Mouse (Mus musculus): ENCODE results near the gene Zfp747.
"Not testable (repeated sequence)": the region's sequence is repeated elsewhere in the genome, so short reads cannot be mapped to it uniquely, and the experiment has no call there.

The Zfp747 gene

DNA sequence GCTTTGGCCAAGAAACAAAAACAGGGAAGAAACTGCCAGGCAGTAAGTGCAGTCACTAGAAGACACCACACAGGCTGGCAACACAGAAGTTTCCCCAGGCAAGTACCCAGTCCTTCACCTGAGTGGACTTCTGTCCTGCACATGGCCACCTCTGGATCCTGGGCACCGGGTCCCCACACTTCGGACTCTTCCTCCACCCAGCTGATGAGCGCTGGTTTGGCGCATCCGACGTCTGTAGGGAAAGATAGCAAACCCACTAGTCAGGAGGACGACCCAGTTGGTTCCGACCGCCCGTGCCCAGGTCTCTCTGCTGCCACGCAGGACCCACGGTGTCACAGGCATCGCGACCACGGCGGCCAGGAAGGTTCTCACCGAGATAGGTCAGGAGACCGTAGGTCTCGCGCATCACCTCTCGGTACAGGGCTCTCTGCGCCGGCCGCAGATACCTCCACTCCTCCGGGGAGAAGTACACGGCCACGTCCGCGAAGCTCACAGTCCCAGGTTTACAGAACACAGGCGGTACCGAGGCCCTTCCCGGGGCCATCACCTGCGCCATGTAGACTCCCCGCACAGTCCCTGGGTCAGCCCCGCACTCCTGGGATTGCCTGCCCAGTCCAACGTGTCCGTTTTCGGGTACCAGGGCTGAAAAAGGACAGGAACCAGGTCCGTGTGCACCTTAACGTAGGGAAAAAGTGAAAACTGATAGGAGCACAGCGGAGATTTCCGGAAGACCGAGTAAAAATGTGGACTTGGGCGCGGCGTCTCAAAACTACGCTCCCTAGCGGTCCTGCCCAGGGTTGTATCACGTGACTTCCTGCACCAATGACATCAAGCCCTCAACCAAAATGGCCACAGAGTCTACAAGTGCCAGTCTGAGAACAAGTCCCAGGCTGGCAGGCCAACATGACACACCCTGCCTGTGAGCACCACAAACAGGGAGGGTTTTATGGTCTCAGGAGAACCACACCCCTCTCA, at the start of gene Zfp747:
Zfp747 (minus strand) TSS at position 780 of the 975 bp plus-strand sequence.
- peak; percentile 91 for DNase-seq (ENCODE audit: low read depth, low spot score)

DNA sequence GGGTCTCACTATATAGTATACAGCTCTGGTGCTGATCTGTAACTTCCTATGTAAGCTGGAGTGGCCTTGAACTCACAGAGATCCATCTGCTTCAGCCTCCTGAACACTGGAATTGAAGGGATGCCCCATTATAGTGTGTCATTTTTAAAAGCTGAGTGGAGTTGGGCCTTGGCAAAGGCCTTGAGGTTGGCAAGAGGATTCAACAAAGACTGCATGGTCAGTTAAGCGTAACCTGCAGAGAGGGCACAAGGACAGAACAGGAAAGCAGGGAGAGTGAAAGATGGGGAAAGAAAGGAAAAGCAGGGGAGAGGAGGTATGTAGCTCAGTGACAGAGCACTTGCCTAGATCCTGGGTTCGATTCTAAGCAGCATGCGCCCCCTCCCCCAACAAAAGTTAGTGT, 49.4 kb upstream of the Zfp747 start:
- DNase-seq (ENCODE audit: low read depth, low spot score) = no peak

DNA sequence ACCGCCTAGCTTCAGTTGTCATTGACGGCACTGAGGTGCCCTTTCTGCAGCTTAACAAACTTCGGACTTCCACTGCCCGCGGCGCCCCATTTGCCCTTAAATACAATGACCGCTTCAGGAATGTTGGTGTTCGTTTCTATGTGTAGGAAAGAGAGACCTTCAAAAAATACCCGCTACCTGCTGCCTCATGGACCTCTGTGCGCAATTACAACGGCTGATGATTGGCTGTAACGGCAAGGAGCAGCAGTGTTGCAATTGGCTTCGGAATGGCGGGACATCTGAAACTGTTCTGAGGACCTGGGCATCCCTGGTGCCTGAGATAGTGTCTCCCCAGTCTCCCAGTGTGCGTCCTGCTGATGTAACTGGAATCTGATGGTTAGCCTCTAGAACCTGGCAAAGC, 46.4 kb upstream of the Zfp747 start:
- no peak for DNase-seq (ENCODE audit: low read depth, low spot score)

DNA sequence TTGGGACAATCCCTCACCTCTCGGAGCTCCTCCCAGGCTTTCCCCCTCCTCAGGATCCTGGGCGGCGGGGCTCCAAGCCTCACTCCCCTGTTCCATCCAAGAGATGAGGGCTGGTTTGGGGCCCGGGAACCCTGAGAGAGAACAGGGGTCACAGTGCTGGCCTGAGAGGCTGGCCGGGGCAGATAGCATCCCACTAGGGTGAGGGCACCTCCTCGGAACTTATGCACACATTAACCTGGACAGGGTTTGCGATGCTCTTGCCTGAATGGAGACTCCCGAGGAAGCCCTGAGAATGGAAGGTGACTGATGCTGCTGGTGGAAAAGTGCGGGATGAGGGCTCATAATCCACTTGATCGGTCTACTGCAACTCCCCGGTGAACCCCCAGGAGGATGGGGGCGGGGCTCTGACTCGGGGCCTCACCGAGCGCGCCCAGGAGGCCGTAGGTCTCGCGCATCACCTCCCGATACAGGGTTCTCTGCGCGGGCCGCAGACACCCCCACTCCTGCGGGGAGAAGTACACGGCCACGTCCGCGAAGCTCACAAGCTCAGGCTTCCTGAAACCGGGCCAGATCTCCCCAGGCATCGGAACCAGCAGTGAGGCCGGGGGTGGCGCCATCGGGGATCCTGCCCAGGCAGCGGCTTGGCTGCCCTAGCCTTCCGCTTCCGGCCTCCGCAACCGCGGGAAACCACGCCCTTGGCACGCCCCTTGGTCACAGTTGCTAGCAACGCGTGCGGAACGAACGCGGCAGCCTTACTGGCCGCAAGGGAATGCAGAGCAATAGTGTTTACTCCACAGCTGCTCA, 45.7 kb upstream of the Zfp747 start, which contains the start of gene Zfp688:
Zfp688 (minus strand) TSS at position 681 of the 804 bp plus-strand sequence.
- peak; percentile 67 for DNase-seq (ENCODE audit: low read depth, low spot score)

DNA sequence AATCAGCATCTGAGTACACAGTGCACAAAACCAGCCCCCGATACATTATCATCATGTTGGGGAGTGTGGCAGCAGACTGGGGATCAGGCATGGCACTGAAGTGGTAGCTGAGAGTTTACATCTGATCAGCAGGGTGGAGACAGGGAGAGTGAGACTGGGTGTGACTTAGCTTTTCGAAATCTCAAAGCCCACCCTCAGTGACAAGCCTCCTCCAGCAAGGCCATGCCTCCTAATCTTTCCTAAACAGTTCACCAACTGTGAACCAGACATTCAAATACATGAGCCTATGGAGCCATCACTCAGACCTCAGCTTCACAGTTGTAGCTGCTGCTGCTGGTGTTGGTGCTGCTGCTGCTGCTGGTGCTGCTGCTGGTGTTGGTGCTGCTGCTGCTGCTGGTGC, 35.6 kb upstream of the Zfp747 start:
- DNase-seq (ENCODE audit: low read depth, low spot score) = no peak

DNA sequence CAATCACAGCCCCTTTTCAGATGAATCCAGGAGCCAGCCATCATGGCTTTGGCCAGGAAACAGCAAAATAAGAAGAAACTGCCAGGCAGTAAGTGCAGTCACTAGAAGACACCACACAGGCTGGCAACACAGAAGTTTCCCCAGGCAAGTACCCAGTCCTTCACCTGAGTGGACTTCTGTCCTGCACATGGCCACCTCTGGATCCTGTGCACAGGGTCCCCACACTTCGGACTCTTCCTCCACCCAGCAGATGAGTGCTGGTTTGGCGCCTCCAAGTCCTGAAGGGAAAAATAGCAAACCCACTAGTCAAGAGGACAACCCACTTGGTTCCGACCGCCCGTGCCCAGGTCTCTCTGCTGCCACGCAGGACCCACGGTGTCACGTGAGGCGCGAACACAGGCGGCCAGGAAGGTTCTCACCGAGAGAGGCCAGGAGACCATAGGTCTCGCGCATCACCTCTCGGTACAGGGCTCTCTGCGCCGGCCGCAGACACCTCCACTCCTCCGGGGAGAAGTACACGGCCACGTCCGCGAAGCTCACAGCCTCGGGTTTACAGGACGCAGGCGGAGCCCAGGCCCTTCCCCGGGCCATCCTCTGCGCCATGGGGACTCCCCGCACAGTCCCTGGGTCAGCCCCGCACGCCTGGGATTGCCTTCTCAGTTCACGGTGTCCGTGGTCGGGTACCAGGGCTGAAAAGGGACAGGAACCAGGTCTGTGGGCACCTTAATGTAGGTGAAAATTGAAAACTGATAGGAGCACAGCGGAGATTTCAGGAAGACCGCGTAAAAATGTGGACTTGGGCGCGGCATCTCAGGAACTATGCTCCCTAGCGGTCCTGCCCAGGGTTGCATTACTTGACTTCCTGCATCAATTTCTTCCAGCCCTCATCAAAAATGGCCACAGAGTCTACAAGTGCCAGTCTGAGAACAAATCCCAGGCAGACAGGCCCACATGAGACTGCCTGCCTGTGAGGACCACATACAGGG, 30.4 kb upstream of the Zfp747 start, which contains the start of gene Zfp764:
Zfp764 (minus strand) TSS at position 821 of the 986 bp plus-strand sequence.
- DNase-seq (ENCODE audit: low read depth, low spot score) = peak; percentile 69

DNA sequence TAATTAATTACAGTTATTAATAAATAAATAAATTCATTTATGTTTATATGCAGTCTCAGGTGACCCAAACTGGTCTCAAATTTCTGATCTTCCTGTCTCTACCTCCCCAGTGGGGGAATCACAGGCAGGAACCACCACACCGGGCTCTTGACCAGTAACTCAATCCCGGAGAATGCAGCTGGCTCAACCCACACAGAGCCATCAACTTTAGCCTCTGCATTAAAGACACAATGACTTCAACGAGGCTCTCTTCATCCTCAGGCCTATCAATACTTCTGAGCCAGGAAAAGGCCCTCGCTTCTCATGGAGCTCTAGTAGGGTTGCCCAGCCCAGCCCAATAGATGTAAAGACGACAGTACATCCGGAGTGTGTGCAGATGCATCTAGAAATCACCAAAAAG, 28.3 kb upstream of the Zfp747 start:
- DNase-seq (ENCODE audit: low read depth, low spot score) = not testable (repeated sequence)

DNA sequence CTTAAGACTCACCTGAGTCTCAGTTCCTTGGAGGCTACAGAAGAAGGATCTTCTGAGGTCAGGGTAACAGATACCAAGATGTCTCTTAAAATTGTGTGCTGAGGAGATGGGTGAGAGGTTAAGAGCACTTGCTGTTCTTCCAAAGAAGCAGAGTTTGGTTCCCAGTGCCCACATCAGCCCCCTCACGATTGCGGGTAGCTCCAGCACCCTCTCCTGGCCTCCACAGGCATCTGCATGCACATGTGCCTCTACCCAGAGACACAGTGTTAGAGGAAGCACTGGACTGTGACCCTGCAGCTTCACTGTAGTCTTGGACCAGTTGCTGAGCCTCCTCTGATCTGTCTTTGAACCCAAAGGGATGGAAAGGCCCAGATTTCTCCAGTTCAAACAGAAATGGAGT, 27.1 kb upstream of the Zfp747 start:
- DNase-seq (ENCODE audit: low read depth, low spot score) = no peak

DNA sequence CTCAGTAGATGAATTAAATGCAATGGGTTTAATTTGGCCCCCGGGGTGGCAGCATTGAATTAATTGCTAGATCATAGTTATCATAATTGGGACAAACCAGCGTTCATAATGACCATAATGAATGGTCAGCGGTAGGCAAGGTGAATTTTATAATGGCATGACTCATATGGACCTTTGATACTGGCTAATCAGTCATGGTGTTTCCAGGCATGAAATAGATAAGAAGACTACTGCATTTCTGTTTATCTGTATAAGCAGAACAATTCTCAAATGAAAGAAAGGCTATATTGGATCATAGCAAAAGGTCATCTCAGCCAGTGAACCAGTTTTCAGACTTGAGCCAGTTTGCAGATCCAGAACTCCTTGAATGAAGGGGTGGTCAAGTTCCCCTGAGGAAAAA, 24.5 kb upstream of the Zfp747 start:
- DNase-seq (ENCODE audit: low read depth, low spot score) = no peak

DNA sequence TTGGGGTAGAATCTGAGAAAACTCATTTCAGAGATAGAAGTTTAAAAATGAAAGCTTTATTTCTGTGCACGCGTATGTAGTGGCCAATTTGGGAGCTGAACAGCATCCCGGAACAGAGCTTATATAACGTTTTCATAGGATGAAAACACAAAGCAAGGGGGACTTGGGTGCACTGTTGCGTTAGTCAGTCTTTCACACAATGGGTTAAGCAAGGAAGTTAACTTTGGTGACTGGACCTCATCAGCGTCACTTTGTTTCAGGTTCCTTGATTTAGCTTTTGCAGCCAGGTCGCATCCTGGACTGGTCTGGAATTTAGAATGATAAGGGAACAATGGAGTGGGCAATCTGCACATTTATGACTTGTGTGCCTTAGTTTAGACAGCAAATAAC, 18.1 kb upstream of the Zfp747 start:
- no peak for DNase-seq (ENCODE audit: low read depth, low spot score)

DNA sequence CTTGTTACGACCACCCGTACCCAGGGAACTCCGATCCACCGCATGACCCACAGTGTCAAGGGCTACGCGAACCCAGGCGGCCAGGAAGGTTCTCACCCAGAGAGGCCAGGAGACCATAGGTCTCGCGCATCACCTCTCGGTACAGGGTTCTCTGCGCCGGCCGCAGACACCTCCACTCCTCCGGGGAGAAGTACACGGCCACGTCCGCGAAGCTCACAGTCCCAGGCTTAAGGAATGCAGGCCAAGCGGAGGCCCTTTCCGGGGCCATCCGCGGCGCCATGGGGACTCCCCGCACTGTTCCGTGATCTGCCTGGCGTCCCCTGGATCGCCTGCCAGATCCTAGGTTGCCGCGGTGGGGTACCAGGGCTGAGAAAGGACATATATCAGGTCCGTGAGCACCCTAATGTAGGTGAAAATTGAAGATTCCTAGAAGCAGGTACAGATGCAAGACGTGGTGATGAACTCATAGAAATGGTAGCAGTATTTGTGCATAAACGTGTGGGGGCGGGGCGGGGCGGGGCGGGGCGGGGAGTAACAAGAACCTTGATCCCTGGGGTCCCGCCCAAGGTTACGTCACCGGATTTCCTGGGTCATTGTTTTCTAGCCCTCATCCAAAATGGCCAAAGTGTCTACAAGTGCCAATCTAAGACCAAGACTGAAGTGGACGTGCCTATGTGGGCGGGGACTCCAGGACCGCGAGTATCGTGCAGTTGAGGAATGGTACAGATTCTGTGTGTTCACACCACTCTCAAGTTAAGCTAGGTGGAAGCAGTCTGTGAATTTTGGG, 17.5 kb upstream of the Zfp747 start, which contains the start of gene E430018J23Rik:
E430018J23Rik (minus strand) TSS at position 473 of the 787 bp plus-strand sequence.
- peak; percentile 98 for DNase-seq (ENCODE audit: low read depth, low spot score)

DNA sequence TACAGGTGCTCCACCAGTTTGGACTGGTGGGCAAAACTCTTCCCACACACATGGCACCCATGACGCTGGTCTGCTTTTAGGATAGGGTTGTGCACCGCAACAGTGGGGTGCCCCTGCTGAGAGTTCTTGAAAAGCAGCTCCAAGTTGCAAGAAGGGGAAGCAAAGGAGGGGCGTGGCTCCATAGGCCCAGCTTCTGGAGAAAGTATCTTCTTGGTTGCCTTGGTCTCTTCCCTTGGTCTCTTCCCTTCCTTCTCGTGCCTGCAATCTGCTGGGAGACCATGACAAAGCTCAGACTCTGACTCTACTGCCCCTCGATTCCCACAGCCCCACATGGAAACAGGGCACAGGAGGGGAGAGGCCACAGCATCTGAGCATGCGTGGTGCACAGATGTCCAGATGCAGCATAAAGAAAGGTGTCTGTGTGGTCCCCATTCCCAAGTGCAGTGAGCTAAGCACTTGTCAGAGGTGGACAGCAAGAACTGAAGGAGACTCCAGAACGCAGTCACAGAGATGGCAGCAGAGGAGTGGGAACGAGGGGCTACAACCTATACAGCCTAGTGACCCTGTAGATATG, 16.5 kb upstream of the Zfp747 start:
- no peak for DNase-seq (ENCODE audit: low read depth, low spot score)

DNA sequence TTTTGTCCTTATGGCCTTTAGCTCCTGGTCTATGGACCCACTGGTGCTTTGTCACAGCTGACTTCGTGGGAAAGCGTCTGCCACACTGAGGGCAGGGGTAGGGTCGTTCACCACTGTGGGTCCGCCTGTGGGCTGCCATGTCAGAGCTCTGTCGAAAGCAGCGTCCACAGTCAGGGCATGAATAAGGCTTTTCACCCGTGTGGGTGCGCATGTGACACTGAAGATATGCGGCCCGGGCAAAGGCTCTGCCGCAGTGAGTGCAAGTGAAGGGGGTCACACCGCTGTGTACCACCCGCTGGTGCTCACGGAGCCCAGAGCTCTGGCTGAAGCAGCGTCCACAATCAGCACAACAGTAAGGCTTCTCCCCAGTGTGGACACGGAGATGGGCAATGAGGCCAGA, 15.7 kb upstream of the Zfp747 start:
- no peak for DNase-seq (ENCODE audit: low read depth, low spot score)

DNA sequence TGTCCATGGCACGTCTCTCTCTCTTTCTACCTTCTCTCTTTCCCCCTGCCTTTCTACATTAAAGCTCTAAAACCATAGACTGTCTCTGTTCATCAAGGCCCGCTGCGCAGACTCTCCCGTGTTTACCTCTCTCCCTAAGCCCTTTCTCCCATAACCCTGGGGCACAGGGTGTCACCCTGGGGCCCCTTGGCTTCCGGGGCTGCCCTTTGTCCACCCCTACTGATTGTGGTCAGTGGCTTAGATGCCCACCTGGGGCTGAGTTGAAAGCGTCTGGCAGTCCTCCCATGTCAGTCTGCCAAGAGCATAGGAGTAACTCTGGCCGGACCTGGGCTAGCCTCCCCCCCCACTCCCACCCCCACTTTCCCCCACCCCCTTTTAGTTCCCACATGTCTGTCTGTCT, 14.5 kb upstream of the Zfp747 start:
- no peak for DNase-seq (ENCODE audit: low read depth, low spot score)

DNA sequence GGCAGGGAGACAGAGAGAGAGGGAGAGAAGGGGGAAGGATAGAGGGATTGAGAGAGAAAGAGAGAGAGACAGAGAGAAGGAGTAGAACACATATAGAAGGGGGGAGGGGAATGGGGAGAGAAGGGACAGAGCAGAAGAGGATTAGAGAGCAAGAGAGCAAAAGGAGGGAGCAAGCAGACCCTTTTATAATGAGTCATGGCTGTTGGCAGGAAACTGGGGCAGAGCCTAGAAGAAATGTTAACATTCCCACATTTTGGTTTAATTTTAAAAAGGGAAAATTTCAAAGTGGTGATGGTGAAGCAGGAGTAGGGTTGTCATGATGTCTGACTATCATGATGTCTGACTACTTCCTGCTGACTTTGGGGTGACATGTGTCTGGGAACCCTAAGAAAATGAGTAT, 12.4 kb upstream of the Zfp747 start:
- DNase-seq (ENCODE audit: low read depth, low spot score) = not testable (repeated sequence)

DNA sequence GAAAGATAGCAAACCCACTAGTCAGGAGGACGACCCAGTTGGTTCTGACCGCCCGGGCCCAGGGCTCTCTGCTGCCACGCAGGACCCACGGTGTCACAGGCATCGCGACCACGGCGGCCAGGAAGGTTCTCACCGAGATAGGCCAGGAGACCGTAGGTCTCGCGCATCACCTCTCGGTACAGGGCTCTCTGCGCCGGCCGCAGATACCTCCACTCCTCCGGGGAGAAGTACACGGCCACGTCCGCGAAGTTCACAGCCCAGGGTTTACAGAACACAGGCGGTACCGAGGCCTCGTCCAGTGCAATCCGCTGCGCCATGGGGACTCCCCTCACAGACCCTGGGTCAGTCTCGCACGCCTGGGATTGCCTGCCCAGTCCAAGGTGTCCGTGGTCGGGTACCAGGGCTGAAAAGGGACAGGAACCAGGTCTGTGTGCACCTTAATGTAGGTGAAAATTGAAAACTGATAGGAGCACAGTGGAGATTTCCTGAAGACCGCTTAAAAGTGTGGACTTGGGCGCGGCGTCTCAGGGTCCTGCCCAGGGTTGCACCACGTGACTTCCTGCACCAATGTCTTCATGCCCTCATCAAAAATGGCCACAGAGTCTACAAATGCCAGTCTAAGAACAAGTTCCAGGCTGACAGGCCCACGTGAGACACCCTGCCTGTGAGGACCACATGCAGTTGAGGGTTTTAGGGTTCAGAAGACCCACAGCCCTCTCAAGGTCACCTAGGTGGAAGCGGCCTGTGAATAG, 11.0 kb upstream of the Zfp747 start, which contains the start of gene 9130019O22Rik:
9130019O22Rik (minus strand) TSS at position 526 of the 752 bp plus-strand sequence.
- DNase-seq (ENCODE audit: low read depth, low spot score) = peak; percentile 84

DNA sequence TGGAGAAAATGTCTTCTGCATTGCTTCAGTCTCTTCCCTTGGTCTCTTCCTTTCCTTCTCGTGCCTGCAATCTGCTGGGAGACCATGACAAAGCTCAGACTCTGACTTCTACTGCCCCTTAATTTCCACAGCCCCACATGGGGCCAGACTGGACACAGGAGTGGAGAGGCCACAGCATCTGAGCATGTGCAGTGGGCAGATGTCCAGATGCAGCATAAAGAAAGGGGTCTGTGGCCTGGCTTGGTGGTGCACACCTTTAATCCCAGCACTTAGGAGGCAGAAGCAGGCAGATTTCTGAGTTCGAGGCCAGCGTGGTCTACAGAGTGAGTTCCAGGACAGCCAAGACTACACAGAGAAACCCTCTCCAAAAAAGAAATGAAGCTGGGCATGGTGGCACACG, 9.7 kb upstream of the Zfp747 start:
- not testable (repeated sequence) for DNase-seq (ENCODE audit: low read depth, low spot score)

DNA sequence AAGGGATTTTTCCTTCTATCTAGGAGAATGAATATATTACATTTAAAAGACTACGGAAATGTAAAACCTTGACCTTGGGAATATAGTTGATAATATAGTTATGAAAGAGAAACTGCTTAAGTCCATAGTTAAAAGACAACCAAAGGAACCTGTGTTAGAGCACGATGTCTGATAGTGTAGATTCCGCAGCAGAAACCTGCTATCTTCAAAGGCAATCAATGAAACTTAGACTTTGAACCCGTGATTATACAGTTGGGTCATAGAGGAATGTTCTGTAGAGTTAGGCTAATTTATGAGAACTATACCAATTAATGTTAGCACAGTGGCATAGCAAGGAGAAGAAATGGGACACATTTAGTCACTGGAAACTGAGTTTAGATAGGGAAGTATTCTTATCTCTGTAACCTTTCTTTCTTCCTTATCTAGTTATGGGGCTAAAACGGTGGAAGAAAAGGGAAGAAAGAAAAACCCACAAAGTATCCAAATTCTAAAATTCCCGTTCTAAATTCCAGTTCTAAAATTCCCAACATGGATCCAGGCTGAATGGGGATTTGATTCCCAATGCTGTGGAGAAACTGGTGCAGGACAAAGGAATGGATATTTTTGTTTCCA, 2.6 kb upstream of the Zfp747 start:
- no peak for DNase-seq (ENCODE audit: low read depth, low spot score)

DNA sequence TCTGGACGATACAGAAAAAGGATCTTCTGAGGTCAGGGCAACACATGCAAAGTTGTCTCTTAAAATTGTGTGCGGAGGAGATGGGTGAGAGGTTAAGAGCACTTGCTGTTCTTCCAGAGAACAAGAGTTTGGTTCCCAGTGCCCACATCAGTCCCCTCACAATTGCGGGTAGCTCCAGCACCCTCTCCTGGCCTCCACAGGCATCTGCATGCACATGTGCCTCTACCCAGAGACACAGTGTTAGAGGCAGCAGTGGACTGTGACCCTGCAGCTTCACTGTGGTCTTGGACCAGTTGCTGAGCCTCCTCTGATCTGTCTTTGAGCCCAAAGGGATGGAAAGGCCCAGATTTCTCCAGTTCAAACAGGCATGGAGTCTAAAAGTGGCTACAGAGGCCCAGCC, 4.0 kb downstream of the Zfp747 start:
- DNase-seq (ENCODE audit: low read depth, low spot score) = not testable (repeated sequence)

Measured in telencephalon, adult 2 months (tissue).